Mouse (Mus musculus) lung, postnatal 36 days (tissue): ENCODE data around the gene Ccdc7a.
A peak's percentile ranks its signal among the peaks of the same experiment; 100 is the strongest.
"Not testable (repeated sequence)": the region's sequence is repeated elsewhere in the genome, so short reads cannot be mapped to it uniquely, and the experiment has no call there.

Experiments used
- DNase-seq: peaks from one replicate; pipeline ENCODE4 v3.0.0; 2022; ENCODE audit warnings: mixed read lengths

The Ccdc7a gene

GRCm38 (mm10) chr8:129065417-129065816, at the start of gene Ccdc7a:
Gene Ccdc7a (minus strand): TSS chr8:129065517.
- DNase-seq, result not testable (repeated sequence)

- not testable (repeated sequence) for DNase-seq
Measured at GRCm38 (mm10) chr8:129066834-129067233, 1.5 kb upstream of the Ccdc7a start, which contains the start of gene Ccdc7b. Gene Ccdc7b (plus strand): TSS chr8:129067134.

GRCm38 (mm10) chr8:128991389-128991788, 73.9 kb downstream of the Ccdc7a start:
- DNase-seq, result no peak

GRCm38 (mm10) chr8:128948941-128949340, 116.4 kb downstream of the Ccdc7a start:
- DNase-seq, result not testable (repeated sequence)

- DNase-seq, result peak; percentile 74
Measured at GRCm38 (mm10) chr8:128941022-128941641, 124.2 kb downstream of the Ccdc7a start.

DNA sequence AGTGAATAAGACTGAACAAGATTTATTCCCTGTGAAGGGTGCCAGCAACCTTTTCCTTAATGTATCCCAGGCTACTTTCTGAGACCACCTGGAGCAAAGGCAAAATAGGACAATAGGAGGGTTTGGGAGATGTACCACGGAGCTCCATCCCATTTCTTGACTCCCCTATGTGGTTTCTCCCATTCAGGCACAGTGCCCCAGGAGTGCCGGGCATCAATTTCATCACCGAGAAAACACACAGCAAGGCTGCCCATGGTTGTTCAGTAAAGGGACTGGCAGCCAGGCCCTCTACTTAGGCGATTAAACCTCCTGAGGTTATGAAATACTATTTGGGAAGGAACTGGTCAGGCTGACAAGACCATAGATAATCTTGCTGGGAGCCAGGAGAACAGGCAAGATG, 131.9 kb downstream of the Ccdc7a start:
- DNase-seq, result no peak

DNA sequence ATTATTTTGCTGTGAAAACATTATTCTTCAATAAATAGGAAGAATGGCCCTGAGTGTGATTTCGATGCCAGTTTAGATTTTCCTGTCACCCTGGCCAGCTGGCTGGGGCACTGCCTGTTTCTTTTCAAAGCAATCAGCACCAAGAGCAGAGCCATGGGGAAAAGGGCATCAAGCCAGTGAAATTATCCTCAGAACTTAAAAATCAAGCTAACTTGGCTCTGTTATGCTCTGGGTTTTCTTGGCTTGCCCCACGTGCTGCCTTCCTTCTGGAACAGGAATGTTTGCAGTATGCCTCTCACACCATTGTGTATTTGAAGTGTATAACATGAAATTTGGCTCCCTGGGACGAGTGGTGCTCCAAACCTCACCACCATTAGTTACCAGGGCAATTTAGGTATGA, 182.6 kb downstream of the Ccdc7a start:
- no peak for DNase-seq

GRCm38 (mm10) chr8:128843749-128844148, 221.6 kb downstream of the Ccdc7a start:
- peak; percentile 26 for DNase-seq

GRCm38 (mm10) chr8:128812521-128812920, 252.8 kb downstream of the Ccdc7a start:
- no peak for DNase-seq

DNA sequence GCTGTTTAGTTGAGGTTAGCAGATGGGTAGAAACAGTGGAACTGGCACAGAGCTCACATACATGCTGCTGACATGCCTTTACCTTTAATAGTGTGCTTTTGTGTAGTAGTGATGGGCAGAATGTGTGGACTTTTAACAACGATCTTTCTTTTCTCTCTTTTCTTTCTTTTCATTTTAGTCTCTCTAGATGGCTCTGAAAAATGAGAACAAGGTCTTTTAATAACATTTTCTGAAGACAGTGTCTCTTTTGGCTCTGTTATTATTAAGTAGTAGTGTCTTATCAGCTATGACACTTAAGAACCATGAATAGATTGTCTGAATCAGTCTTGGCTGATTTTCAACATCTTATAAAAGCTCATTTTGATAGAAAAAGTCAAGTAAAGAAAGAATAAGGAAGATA, 266.7 kb downstream of the Ccdc7a start, which contains the start of gene Gm3952:
Gm3952 (minus strand) TSS at position 101 of the 400 bp plus-strand sequence.
- no peak for DNase-seq

DNA sequence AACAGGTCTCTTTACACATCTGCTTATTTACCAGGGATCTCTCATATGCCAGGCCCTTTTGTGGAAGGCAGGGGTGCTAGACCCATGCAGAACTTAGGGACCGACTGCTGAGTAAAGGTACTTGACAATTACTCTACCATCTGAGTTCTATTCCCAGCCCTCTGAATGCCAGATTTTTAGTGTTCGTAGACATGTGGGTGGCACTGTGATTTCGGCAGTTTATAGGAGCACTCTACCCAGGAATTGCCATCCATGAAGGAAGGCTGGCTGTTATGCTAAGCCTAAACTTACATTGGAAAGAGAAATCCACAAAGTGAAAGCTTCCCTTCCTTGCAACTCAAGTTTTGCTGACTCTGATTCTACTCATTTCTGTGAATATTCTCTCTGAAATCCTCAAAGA, 329.6 kb downstream of the Ccdc7a start:
- DNase-seq, result no peak

DNA sequence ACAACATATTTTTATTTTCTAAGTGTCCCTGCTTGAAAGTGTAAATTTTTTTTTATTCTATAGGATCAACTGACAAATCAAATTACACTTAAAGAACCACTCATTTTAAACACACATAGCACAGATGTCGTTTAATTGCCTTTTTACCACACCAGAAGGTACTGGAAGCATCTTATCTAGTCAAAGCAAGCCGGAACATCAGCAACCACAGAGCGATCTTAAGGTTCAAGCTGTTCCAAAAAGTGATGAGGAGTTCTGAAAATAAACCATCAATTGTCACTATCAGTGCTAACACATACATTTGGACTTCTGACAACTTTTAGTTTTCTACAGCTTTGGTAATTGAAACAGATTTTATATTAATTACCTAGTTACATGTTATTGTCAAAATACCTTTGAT, 331.2 kb downstream of the Ccdc7a start:
- no peak for DNase-seq

- no peak for DNase-seq
Measured at GRCm38 (mm10) chr8:128732254-128732653, 333.1 kb downstream of the Ccdc7a start.

GRCm38 (mm10) chr8:128727213-128727612, 338.1 kb downstream of the Ccdc7a start:
- DNase-seq, result no peak

DNA sequence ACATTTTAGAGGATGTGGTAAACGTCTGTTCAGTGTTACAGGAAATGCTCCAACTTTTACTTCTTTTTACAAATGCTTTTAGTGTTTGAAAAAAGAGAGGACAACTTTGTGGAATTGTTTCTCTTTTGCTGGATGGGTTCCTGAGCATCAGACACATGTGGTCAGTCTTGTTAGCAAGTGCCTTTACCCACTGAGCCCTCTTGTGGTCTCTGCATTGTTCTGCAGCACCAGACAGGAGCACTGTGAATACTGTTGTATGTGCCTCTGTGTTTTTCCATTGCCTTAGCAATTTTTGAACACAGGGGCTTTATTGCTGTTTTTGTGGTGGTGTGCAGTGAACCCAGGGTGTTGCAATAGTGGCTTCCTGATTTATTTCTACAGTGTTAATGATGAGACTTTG, 340.5 kb downstream of the Ccdc7a start:
- peak; percentile 17 for DNase-seq

GRCm38 (mm10) chr8:128716184-128716583, 349.1 kb downstream of the Ccdc7a start:
- DNase-seq, result no peak

DNA sequence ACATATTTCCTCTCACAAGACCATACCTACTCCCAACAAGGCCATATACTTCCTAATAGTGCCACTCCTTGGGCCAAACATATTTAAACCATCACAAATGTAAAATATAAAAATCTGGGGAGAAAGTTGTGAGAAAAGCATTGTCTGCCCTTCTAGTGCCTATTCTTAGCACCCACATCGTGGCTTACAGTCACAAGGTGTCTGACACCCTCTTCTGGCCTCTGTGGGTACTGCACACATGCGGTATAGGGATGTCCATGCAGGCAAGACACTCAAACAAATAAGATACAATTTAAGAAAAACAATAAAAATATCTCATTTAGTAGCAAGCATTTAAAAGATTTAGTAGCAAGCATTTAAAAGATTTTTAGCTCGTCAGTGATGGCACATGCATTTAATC, 356.1 kb downstream of the Ccdc7a start:
- DNase-seq, result peak; percentile 95

DNA sequence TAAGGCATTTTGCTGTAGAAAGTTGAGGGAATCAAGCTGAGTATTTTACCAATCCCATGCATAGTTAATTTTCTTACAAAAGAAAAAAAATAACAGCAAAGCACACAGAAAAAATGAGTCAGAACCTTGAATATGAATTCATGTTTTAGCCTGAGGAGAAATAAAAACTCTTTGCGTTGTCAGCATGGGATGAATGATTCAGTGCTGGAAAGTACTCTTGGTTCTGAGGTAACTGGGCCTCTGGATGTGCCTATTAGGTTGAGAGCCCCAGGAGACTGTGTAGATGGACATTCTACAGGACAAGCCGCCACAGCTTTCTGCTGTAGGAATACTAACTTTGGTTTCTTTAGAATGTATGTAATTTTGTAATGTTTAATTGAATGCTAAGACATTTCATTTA, 360.5 kb downstream of the Ccdc7a start:
- DNase-seq, result no peak

DNA sequence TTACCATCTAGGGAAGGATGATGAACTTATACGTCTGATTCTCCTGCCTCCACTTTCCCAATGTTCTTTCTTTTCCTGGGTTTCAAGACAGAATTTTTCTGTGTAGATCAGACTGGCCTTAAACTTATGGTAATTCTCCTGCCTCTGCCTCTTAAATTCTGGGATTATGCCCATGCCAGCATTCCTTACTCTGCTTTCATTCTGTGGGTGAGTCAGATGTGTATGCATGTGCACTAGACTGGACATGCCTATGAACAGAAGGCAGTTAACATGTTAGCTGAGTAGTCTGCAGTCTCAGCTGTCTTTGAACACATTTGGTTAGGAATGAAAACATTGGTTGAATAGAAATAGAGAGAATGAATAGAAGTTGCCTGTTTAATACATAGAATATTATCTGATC, 360.9 kb downstream of the Ccdc7a start:
- no peak for DNase-seq

DNA sequence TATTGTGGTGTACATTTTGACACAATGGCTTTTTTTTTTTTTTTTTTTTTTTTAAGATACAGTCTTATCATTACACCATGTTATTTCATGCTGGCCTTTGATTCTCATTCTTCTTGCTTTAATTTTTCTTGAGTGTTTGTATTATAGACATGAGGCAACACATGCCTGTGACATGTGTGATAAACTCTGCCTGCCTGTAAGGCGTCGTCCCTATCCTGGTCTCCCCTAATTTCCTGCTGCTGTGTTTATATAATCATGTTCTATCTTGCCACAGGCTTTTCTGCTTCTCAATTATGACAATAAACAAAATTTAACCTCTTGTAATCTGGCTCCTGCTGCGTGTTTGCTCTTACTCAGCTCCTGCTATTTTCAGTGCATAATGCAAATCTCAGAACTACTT, 367.4 kb downstream of the Ccdc7a start:
- DNase-seq, result no peak

DNA sequence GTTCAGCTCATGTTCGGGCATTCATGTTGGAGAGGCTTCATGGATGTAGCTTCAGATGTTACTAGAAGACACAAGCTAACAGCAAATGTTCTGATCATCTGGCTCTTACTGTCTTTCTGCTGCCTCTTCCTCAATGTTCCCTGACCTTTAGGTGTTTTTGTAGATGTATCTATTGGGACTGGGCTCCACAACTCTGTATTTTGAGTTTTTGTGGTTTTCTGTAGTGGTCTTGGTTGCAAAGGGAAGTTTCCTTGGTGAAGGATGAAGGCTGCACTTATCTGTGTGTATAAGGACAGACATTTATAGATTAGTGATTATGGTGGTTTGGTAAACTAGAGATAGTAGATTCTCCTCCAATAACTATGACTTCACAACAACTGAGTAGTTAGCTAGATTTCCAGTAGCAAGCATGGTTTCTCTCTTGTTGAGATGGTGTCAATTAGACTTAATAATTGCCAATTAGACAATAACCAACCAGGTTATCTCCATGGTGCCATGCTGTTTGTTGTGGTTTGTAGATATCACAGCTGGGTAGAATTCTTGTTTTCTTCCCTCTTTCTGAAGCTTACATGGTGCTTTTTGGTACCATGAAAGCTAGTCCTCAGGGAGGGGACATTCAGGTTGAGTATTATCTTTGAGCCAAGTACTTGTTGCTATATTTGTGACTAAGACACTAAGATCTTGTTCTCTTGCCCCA, 368.5 kb downstream of the Ccdc7a start:
- no peak for DNase-seq

DNA sequence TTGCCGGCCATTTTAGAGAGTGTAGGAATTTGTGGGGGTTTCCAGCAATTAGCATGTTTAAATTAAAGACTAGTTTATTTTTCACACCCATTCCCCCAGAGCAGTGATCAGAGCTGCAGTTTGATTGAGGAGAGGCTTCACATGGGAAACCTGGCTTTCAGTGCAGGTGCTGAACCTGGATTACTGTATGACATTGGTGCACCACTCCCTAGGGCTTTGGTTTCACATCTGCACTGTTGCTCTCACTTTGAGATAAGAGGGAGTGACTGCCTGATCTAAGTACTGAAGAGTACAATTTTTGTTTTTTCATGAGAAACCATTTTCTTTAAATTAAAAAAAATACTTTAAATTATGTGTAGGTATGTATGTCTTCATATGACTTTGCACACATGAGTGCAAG, 375.3 kb downstream of the Ccdc7a start:
- DNase-seq, result no peak

- DNase-seq, result no peak
Measured at GRCm38 (mm10) chr8:128688679-128689078, 376.6 kb downstream of the Ccdc7a start.

DNA sequence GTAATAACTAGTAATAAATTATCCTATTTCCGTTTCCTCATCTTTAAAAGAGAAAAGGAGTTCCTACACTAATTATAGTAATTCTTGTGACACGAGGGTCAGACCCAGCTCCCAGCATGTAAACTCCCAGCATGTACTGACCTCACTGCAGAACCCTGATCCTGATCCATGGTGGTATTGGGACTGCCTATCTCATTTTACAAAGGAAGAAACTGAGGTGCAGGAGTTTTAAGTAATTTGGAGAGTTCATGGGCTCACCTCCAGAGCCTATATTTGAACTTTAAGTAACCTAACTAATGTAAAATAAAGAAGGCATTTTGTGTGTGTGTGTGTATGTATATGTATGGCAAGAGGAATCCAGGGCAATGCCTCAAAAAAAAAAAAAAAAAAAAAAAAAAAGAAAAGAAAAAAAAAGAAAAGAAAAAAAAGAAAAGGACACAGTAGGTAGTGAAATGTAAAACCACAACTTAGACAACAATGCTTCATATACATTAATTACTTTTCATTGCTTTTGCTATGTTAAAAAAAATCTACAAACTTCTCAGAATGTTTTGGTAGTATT, 378.8 kb downstream of the Ccdc7a start:
- no peak for DNase-seq
